Mouse (Mus musculus): ENCODE measurements around the gene Alg10b. TPM values are rescaled to one million over a fixed set of nuclear protein-coding genes. Genes with fewer than 3 reads are reported as not detected.
A peak's percentile ranks its signal among the peaks of the same experiment; 100 is the strongest.
"Not testable (repeated sequence)": the region's sequence is repeated elsewhere in the genome, so short reads cannot be mapped to it uniquely, and the experiment has no call there.

Gene Alg10b
- polyA plus RNA-seq (2012; ENCODE audit: insufficient read depth, insufficient read length, missing spikeins) = 20.2 and 23.8 TPM in 2 replicates

- no peak for TF ChIP-seq POLR2A (IDR thresholded peaks at IDR 0.05; ENCODE audit: borderline replicate concordance, low read depth, low read length)
- no peak for TF ChIP-seq CTCF (IDR thresholded peaks at IDR 0.05; ENCODE audit: low read depth, low read length)
- Histone ChIP-seq H3K4me1 (ENCODE audit: control insufficient read depth, insufficient read depth, low read length) (peaks cover 7% of the 10 kb centered on the region), H3K4me3 (ENCODE audit: insufficient read depth, low read length) (peak within 1 kb of the TSS; percentile 100), H3K27ac (ENCODE audit: insufficient read depth, low read depth, low read length) (peak within 1 kb of the TSS; percentile 48)
These were observed at the start of gene Alg10b for GRCm38 (mm10) chr15:90223969-90224750. Alg10b (plus strand) TSS chr15:90224311.

DNA sequence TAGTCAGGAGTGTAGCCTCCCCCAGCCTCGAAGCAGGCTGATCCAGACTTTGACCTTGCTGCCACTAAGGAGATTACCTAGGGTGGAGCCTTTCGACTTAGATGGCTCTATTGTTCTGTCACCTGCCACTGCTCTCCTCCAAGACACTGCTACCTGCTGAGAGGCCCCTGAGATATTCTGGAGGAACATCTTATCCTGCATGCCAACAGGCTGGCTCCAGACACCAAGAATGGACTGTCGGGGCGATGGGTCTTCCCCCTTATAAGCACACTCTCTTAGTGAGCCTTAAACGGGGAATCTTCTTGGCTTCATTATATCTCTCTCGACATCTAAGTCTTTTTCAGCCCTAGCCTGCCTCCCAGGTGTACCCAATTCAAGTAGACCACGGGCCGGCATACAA, 41.0 kb upstream of the Alg10b start:
- not testable (repeated sequence) for H3K4me1 ChIP-seq (ENCODE audit: control insufficient read depth, insufficient read depth, low read length); H3K4me3 ChIP-seq (ENCODE audit: insufficient read depth, low read length); H3K27ac ChIP-seq (ENCODE audit: insufficient read depth, low read depth, low read length)

DNA sequence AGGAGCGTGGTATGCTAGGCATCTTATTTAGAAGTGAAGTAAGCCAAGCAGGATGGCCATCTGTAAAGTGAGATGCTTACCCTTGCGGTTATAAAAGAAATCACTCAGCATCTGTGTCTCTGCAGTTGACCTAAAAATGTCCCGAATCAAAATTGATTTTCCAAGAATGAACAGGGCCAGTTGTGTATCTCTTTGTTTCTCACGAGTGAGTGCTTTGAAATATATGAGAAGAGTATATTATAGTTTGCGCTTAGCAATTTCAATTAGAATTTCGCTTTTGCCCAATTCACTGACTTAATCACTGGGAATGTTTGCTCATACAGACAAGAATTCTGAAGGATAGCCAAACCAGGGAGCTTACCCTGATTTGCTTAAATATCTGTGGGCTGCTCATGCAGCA, 40.6 kb upstream of the Alg10b start:
- TF ChIP-seq POLR2A (IDR thresholded peaks at IDR 0.05; ENCODE audit: borderline replicate concordance, low read depth, low read length) = no peak
- TF ChIP-seq CTCF (IDR thresholded peaks at IDR 0.05; ENCODE audit: low read depth, low read length) = no peak
- Histone ChIP-seq H3K27ac (ENCODE audit: insufficient read depth, low read depth, low read length) (no peak overlapping the region), H3K4me3 (ENCODE audit: insufficient read depth, low read length) (no peak overlapping the region), H3K4me1 (ENCODE audit: control insufficient read depth, insufficient read depth, low read length) (peaks cover 2% of the 10 kb centered on the region)

DNA sequence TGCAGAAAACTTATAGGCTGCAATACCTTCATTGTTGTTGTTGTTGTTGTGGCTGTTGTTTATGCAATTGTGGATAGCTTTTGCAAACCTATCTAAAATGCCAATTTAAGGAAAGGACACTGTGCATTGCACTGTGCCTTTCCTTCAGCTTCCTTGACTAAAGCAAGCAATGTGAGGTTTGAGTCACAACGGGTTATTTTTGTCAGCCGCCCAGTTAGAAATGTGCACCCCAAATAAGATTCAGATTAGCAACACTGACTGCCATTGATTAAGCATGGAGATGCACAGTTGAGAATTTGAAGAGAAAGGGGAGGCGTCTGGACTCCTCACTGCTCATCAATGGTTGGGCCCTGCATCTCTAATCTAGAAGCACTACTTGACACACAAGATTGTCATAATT, 39.4 kb upstream of the Alg10b start:
- no peak overlapping the region for H3K27ac ChIP-seq (ENCODE audit: insufficient read depth, low read depth, low read length)
- peaks cover 9% of the 10 kb centered on the region for H3K4me1 ChIP-seq (ENCODE audit: control insufficient read depth, insufficient read depth, low read length)
- TF ChIP-seq CTCF (IDR thresholded peaks at IDR 0.05; ENCODE audit: low read depth, low read length) (no peak), POLR2A (IDR thresholded peaks at IDR 0.05; ENCODE audit: borderline replicate concordance, low read depth, low read length) (no peak)
- H3K4me3 ChIP-seq (ENCODE audit: insufficient read depth, low read length) = no peak overlapping the region

DNA sequence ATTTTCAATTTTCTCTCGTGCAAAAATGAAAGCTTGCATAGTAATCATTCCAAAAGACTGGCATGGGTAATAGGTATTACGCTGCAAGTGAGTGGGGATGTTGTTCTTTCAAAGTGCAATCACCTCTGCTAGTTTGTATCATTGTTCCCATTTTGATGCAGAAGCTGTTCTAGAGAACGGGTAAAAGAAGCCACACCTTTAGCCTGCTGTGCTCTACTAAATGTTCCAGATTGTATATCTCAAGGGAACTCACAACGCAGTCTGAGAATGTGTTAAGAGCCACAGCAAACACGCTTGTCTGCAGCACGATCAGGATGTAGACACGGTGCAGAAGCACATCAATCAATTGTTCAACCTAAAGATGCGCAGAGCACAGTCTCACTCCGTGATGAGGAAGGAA, 34.6 kb upstream of the Alg10b start:
- Histone ChIP-seq H3K4me3 (ENCODE audit: insufficient read depth, low read length) (no peak overlapping the region), H3K27ac (ENCODE audit: insufficient read depth, low read depth, low read length) (no peak overlapping the region), H3K4me1 (ENCODE audit: control insufficient read depth, insufficient read depth, low read length) (peaks cover 9% of the 10 kb centered on the region)
- TF ChIP-seq CTCF (IDR thresholded peaks at IDR 0.05; ENCODE audit: low read depth, low read length) = no peak
- no peak for TF ChIP-seq POLR2A (IDR thresholded peaks at IDR 0.05; ENCODE audit: borderline replicate concordance, low read depth, low read length)

GRCm38 (mm10) chr15:90213946-90214345, 10.2 kb upstream of the Alg10b start:
- no peak overlapping the region for H3K27ac ChIP-seq (ENCODE audit: insufficient read depth, low read depth, low read length)
- no peak overlapping the region for H3K4me3 ChIP-seq (ENCODE audit: insufficient read depth, low read length)
- TF ChIP-seq CTCF (IDR thresholded peaks at IDR 0.05; ENCODE audit: low read depth, low read length) = no peak
- TF ChIP-seq POLR2A (IDR thresholded peaks at IDR 0.05; ENCODE audit: borderline replicate concordance, low read depth, low read length) = no peak
- H3K4me1 ChIP-seq (ENCODE audit: control insufficient read depth, insufficient read depth, low read length) = no peaks in the 10 kb centered on the region

DNA sequence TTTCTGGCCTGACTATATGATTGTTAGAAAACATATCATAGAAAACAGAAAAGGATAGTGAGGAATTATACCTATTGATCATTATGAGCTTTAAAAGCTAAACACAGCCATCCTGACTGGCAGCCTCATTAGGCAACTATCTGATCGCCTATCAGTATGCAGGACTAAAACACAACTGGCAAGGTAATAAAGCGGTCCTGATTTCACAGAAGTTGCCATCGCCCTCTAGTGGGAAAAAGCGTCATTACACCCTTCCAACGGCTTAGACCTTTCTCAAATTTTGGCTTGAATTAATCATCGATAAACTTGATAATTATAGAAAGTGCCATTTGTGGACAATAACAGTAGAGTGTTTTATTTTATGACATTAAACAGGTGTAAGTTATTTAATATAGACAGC, 9.2 kb upstream of the Alg10b start:
- no peak overlapping the region for H3K4me3 ChIP-seq (ENCODE audit: insufficient read depth, low read length)
- TF ChIP-seq POLR2A (IDR thresholded peaks at IDR 0.05; ENCODE audit: borderline replicate concordance, low read depth, low read length) (no peak), CTCF (IDR thresholded peaks at IDR 0.05; ENCODE audit: low read depth, low read length) (no peak)
- H3K4me1 ChIP-seq (ENCODE audit: control insufficient read depth, insufficient read depth, low read length) = no peaks in the 10 kb centered on the region
- H3K27ac ChIP-seq (ENCODE audit: insufficient read depth, low read depth, low read length) = no peak overlapping the region

- peaks cover 7% of the 10 kb centered on the region for H3K4me1 ChIP-seq (ENCODE audit: control insufficient read depth, insufficient read depth, low read length)
- TF ChIP-seq POLR2A (IDR thresholded peaks at IDR 0.05; ENCODE audit: borderline replicate concordance, low read depth, low read length) = no peak
- peak; percentile 45; the same call in 1 of the 2 replicates for TF ChIP-seq CTCF (IDR thresholded peaks at IDR 0.05; ENCODE audit: low read depth, low read length)
- H3K27ac ChIP-seq (ENCODE audit: insufficient read depth, low read depth, low read length) = no peak overlapping the region
- peak overlapping the region; percentile 100 for H3K4me3 ChIP-seq (ENCODE audit: insufficient read depth, low read length)
These were observed 1.0 kb downstream of the Alg10b start for GRCm38 (mm10) chr15:90225058-90225575.

DNA sequence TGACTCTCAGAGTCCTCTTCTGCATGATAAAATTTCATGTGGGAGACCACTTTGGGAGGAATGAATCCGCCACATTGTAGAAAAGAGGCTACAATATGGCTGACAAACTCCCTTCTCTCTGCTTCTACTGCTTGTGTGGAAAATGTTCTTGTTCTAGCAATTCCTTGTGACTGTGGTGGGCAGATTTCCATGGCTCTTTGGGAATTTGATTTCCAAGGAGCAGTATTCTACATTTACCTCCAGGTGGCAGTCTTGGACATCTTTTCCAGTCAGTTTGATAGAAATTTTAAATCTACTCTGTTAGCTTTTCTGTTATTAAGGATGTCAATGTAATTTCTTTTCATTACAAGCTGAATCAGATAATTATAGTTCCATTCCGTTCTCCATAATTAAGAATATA, 13.5 kb downstream of the Alg10b start:
- Histone ChIP-seq H3K4me1 (ENCODE audit: control insufficient read depth, insufficient read depth, low read length) (no peaks in the 10 kb centered on the region), H3K27ac (ENCODE audit: insufficient read depth, low read depth, low read length) (no peak overlapping the region), H3K4me3 (ENCODE audit: insufficient read depth, low read length) (no peak overlapping the region)
- no peak for TF ChIP-seq POLR2A (IDR thresholded peaks at IDR 0.05; ENCODE audit: borderline replicate concordance, low read depth, low read length)
- no peak for TF ChIP-seq CTCF (IDR thresholded peaks at IDR 0.05; ENCODE audit: low read depth, low read length)

DNA sequence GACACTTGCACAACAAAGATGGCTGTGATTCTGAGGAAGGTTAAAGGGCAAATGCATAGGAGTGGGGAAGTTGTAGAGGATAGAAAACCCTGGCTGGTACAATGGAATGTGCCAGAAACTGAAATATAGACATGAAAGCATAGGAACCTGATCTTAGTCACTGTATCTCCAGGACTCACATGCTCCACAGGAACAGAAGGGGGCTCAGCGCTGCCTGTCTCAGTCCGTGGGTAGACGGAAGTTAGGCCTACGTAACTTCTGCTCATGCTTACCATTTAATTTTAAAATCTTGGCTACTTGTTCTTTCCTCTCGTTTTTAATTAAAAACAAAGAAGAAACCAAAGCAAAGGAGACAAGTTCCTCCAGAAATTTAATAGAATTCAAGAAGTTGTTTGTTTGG, 20.0 kb downstream of the Alg10b start:
- H3K4me1 ChIP-seq (ENCODE audit: control insufficient read depth, insufficient read depth, low read length) = no peaks in the 10 kb centered on the region
- no peak for TF ChIP-seq CTCF (IDR thresholded peaks at IDR 0.05; ENCODE audit: low read depth, low read length)
- no peak for TF ChIP-seq POLR2A (IDR thresholded peaks at IDR 0.05; ENCODE audit: borderline replicate concordance, low read depth, low read length)
- no peak overlapping the region for H3K4me3 ChIP-seq (ENCODE audit: insufficient read depth, low read length)
- H3K27ac ChIP-seq (ENCODE audit: insufficient read depth, low read depth, low read length) = no peak overlapping the region
